ENCODE assay signal across 8 mouse cellular contexts in the genomic region with DNA sequence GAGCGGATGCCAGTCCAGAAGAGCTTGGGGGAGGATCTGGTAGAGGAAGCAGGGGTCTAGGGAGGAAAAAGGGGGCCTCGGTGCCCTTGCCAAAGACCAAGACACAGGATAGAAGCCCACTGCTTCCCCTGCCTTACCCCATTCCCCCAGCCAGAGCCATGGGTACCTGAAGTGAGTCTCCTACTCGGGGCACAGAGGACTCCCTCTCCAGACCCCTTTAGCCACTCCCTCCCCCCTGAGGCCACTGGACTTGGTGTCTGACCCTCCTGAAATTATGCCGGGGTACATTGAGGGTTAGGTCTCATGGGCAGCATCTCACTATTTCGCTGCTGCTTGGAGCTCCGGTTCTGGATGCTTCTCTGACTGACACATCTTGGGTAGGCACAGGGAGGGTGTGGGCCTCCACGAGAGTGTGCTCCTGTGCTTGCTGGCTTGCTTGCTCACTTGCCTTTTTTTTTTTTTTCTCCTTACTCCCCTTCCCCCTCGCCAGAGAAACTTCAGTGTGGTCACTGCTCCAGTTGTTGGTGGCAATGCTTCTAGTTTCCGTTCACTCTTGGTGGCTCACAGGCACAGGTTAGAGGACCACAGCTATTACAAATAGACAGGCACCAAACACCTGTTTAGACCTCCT. TPM values are rescaled to one million over a fixed set of nuclear protein-coding genes. Genes with fewer than 3 reads are reported as not detected.
DNase-seq lines count a peak whose midpoint lies in the region; ATAC-seq and TF ChIP-seq lines count a peak whose summit lies in the region.
"Not testable (repeated sequence)": the region's sequence is repeated elsewhere in the genome, so short reads cannot be mapped to it uniquely, and the experiment has no call there.

No protein-coding gene starts in this region.

- not testable (repeated sequence) for TF ChIP-seq EP300 in MEL (IDR thresholded peaks at IDR 0.05; ENCODE audit: low read depth in 1 of 2, low read length in 2 of 2)

- peak; percentile 60 for DNase-seq in MEL (ENCODE audit: low read depth, low spot score)
- DNase-seq in cerebellum, postnatal 10 days: peak; percentile 54 to 57
- DNase-seq in frontal cortex, postnatal 10 days (ENCODE audit: low spot score in 2 of 2): peak; percentile 54 to 75
- DNase-seq in hindbrain, embryonic 10.5 days (ENCODE audit: low spot score): peak; percentile 27
- peak; percentile 33 for DNase-seq in layer of hippocampus, adult 9-10 months (ENCODE audit: low spot score)
- DNase-seq in lung, adult 18-20 months: peak; percentile 52 to 61
- DNase-seq in thymus, adult 2 months: peak; percentile 51

- TF ChIP-seq RAD21 in MEL (IDR thresholded peaks at IDR 0.05; ENCODE audit: low read depth, low read length): not testable (repeated sequence)

- not testable (repeated sequence) for H3K79me2 ChIP-seq in MEL (ENCODE audit: control insufficient read depth, insufficient read depth, low read length, poor library complexity)

- H3K27ac ChIP-seq in MEL (ENCODE audit: control insufficient read depth, low read depth, low read length); hindbrain, embryonic 10.5 days; neural tube, embryonic 13.5 days (replicated peaks); thymus, adult 2 months (ENCODE audit: control insufficient read depth, insufficient read depth, low read length): not testable (repeated sequence)

- not testable (repeated sequence) for TF ChIP-seq POLR2A in MEL (IDR thresholded peaks at IDR 0.05; ENCODE audit: control insufficient read depth in 1 of 2, insufficient read depth in 1 of 2, low read depth in 1 of 2, low read length in 2 of 2, poor library complexity in 1 of 2); thymus, adult 2 months (IDR thresholded peaks at IDR 0.05; ENCODE audit: control insufficient read depth, extremely low read depth, insufficient read depth, low read length, poor library complexity)

- H3K9ac ChIP-seq in MEL (ENCODE audit: control insufficient read depth, low read depth, low read length, poor library complexity, severe bottlenecking): not testable (repeated sequence)
- peak overlapping the region; percentile 22; the same call in 1 of the 2 replicates for H3K9ac ChIP-seq in neural tube, embryonic 13.5 days

- H3K36me3 ChIP-seq in MEL (ENCODE audit: control insufficient read depth in 1 of 2, insufficient read depth in 2 of 2, low read length in 2 of 2); hindbrain, embryonic 10.5 days; neural tube, embryonic 13.5 days; thymus, adult 2 months (ENCODE audit: control insufficient read depth, insufficient read depth, low read length): not testable (repeated sequence)

- peak overlapping the region; percentile 50 for H3K4me2 ChIP-seq in neural tube, embryonic 13.5 days

- 84% methylated on average over 7 of the region's 9 CpGs for WGBS in hindbrain, embryonic 10.5 days
- 85% methylated on average over 7 of the region's 9 CpGs for WGBS in neural tube, embryonic 13.5 days
- WGBS in thymus, adult 2 months: 71% methylated on average over 7 of the region's 9 CpGs

- peak overlapping the region in 1 of 2 experiments; percentile 45; a peak in 3 of 4 replicates for H3K4me3 ChIP-seq in MEL (ENCODE audit: control insufficient read depth in 1 of 2, insufficient read depth in 1 of 2, low read depth in 2 of 2, low read length in 2 of 2)
- H3K4me3 ChIP-seq in hindbrain, embryonic 10.5 days: peak overlapping the region; percentile 45; the same call in 1 of the 2 replicates
- H3K4me3 ChIP-seq in neural tube, embryonic 13.5 days: peak overlapping the region; percentile 49; the same call in 1 of the 2 replicates
- H3K4me3 ChIP-seq in thymus, adult 2 months (ENCODE audit: control insufficient read depth, insufficient read depth, low read length): peak overlapping the region; percentile 79; the same call in 1 of the 2 replicates

- peak; percentile 58 for ATAC-seq in neural tube, embryonic 13.5 days (ENCODE audit: low read depth)

- TF ChIP-seq CTCF in MEL (IDR thresholded peaks at IDR 0.05 in 2 of 3, conservative IDR thresholded peaks at IDR 0.05 in 1 of 3; ENCODE audit: control insufficient read depth in 1 of 3, insufficient read depth in 1 of 3, low read depth in 2 of 3, low read length in 3 of 3, poor library complexity in 1 of 3, severe bottlenecking in 1 of 3); thymus, adult 2 months (IDR thresholded peaks at IDR 0.05; ENCODE audit: borderline replicate concordance, control insufficient read depth, extremely low read depth, insufficient read depth, low read length, poor library complexity): not testable (repeated sequence)

- not testable (repeated sequence) for H3K27me3 ChIP-seq in MEL (ENCODE audit: control insufficient read depth in 1 of 2, insufficient read depth in 2 of 2, low read length in 2 of 2); hindbrain, embryonic 10.5 days (ENCODE audit: insufficient read depth, poor library complexity, severe bottlenecking); neural tube, embryonic 13.5 days; thymus, adult 2 months (ENCODE audit: control insufficient read depth, insufficient read depth, low read length)

- not testable (repeated sequence) for H3K9me3 ChIP-seq in MEL (replicated peaks; ENCODE audit: insufficient read depth, low read length); hindbrain, embryonic 10.5 days; neural tube, embryonic 13.5 days

- not testable (repeated sequence) for H3K4me1 ChIP-seq in MEL (ENCODE audit: control insufficient read depth in 1 of 2, insufficient read depth in 2 of 2, low read length in 2 of 2); hindbrain, embryonic 10.5 days (replicated peaks); neural tube, embryonic 13.5 days (replicated peaks)
- H3K4me1 ChIP-seq in thymus, adult 2 months (replicated peaks; ENCODE audit: control insufficient read depth, insufficient read depth, low read length): peaks cover 15% of the 10 kb centered on the region

RNA-seq across cellular contexts. Expression of a gene that starts 32.5 kb away (rescaled TPM):
- total RNA-seq in MEL (2012; rRNA removed): 14.4 and 14.8 TPM in 2 replicates
- 10 to 100 TPM in 1 of 2 experiments, not detected in 1; 24.6 TPM for polyA plus RNA-seq in MEL (2012; ENCODE audit: insufficient read depth in 1 of 2, insufficient read length in 2 of 2, low read depth in 1 of 2, low replicate concordance in 2 of 2, missing spikeins in 1 of 2)
- polyA plus RNA-seq in hindbrain, embryonic 10.5 days (2016; fragmentation: Nextera tagmentation; extraction: Ambion mirVana): 18.7 and 21.1 TPM in 2 replicates
- 17.2 and 20.0 TPM in 2 replicates for polyA plus RNA-seq in neural tube, embryonic 13.5 days (2015; fragmentation: Nextera tagmentation; extraction: Ambion mirVana)
- 52.7 and 62.9 TPM in 2 replicates for polyA plus RNA-seq in thymus, adult 2 months (2012; rRNA removed)
